Mouse (Mus musculus) T-helper 2 cell (primary cell): ENCODE measurements around the gene Gucd1.
"Not testable (repeated sequence)": the region's sequence is repeated elsewhere in the genome, so short reads cannot be mapped to it uniquely, and the experiment has no call there.

ENCODE experiments used
- in situ Hi-C: fragments of 300-600 bp; cut with MboI, MseI; formaldehyde crosslinking; loops from one replicate; pipeline ENCODE4 v1.15.1; 2025; ENCODE audit warnings: high pct_unique_total_duplicates

The Gucd1 gene

DNA sequence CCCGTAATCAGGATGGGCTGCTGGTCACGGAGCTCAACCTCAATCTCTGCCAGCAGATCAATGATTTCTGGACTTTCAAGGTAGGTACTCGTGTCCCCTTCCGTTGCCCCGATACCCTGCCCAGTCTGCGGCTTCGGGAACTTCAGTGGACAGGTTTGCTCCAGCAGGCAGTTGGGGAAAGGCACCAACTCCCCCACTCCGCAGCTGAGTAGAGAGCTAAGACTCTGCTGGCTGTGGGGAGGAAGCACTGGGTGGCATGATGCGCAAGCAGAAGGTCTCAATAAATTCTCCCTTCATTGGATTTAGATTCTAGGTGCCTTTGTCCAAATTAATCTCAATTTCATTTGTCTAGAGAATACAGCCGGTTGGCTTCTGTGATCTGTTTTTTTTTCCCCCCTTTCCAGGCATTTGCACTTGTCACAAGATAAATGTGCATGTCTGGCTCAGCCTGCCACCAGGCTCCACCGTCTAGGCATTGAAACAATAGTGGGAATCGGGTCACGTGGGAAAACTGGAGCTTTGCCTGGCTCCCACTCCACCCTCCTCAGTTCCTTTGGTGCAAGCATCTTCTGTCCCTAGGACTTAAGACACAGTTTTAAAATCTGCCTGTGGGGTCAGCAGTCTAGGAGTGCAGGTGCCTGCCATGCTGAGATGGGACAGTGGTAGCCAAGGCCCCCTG, 79.5 kb downstream of the Gucd1 start:
- in situ Hi-C loops: loop anchor here (5.0 kb wide), 2 partner anchors 111 to 216 kb away; no protein-coding TSS in a partner anchor

DNA sequence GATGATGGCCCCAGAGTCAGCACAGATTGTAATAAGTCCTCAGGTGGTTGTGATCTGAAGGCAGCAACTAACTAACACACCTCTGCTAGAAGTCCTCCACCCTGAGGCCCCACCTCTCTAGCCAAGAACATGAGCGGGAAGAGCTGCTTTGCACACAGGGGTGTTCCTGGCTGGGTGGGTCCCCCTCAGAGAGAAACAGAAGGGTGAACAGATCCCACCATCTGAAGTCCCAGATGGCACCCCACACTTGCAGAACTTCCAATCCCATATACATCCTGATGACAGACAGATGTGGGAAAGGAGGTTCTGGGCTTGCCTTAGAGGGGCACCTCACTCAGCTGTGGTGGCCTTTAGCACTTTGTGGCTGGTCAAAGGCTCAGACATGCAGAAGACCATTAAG, 80.5 kb downstream of the Gucd1 start:
- in situ Hi-C loops: loop anchor here (5.0 kb wide), 2 partner anchors 110 to 215 kb away; no protein-coding TSS in a partner anchor

DNA sequence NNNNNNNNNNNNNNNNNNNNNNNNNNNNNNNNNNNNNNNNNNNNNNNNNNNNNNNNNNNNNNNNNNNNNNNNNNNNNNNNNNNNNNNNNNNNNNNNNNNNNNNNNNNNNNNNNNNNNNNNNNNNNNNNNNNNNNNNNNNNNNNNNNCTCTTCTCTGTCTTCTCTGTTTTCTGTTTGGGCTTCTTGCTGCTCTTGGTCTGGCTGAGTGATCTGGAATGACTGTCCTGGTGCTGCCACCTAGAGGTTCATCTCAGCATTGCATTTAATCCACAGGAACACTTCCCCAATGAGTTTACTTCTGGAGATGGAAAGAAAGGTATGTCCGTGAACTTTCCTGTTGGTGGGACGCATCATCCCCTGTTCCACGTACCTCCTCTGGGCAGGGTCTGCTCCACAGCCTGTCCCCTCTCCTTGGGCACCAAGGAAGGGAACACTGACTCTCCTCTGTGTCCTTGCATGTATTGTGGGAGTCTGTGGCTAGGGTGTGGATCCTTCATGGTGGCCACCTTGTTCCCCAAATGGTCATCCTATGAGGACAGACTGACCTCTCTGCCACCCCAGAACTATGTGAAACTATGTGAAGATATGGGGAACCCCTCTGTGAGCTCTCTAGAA, 81.1 kb downstream of the Gucd1 start:
- in situ Hi-C loops: loop anchor here (5.0 kb wide), 2 partner anchors 109 to 214 kb away; no protein-coding TSS in a partner anchor

DNA sequence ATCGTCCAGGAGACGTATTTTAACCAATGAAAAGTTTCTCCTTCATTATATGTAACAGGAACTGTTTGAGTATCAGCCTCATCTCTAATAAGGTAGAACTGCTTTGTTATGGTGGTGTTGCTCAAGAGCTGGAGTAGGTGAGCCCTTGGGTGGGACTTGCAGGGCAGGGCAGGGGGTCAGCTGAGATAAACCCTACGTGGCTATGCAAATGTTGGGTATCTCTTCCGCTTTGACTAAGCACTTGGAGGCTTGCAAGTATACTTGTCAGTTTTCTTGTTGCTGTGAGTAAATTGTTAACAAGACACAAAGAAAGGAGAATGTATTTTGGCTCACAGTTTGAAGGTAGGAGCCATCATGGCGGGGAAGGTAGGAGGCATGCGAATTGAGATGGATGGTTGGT, 87.1 kb downstream of the Gucd1 start:
- in situ Hi-C loops: no loop called here

DNA sequence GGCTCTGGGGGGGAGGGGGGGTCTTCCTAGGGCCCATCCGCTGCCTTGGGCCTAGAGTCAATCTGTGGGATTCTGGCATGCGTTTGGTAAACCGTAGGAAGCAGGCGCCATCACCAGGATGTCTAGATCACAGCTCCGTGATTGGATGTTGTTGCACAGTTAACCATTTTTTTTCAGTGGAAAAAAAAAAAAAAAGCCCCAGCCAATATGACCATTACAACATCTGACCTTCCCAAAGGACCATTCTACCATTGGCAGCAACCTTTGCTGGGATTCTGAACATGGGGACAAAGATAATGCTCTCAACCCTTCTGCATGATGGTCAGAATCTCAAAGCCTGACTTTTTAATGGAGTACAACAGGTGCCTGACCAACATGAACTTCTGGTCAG, 87.6 kb downstream of the Gucd1 start:
- in situ Hi-C loops: no loop called here

DNA sequence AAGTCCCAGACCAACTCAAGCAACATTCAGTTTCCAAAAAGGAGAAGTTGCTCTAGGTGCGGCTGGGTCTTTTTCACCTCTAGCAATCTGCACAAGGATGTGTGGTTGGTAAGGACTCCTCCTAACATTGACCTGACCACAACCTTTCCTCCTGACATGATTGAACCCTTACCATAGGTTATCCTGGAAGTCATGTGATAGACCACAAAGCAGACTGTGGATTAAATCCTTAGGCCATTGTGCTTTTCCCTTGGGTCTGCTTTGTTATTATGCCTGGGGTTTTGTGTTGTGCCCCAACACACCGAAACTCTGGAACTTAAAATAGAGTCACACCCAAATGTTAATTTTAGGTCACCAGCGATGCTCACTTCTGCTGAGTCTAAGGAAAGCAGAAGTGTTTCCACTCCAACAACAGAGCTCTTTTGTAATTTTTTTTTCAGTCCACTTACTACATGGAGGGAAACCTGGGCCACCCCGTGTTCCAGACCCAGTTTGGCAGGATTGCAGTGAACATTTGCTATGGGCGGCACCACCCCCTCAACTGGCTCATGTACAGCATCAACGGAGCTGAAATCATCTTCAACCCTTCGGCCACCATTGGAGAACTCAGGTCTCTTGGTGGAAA, 88.1 kb downstream of the Gucd1 start:
- in situ Hi-C loops: no loop called here

DNA sequence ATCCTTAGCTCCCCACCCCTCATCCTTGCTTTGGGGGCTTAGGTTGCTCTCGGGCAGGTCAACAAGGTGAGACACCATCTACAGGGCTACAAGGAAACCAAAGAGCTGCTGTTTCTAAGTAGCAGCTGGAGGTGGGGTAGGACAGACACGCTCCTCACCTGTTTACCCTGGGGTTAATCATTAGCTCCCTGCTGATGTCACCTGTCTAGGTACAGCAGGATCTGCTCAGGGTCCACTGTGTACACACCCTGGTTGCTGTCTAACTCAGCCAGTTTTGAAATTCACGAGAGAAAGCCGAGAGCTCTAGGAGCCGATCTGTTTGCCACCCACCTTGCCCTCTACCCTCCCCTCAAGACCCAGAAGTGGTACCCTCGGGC, 88.8 kb downstream of the Gucd1 start:
- in situ Hi-C loops: no loop called here

DNA sequence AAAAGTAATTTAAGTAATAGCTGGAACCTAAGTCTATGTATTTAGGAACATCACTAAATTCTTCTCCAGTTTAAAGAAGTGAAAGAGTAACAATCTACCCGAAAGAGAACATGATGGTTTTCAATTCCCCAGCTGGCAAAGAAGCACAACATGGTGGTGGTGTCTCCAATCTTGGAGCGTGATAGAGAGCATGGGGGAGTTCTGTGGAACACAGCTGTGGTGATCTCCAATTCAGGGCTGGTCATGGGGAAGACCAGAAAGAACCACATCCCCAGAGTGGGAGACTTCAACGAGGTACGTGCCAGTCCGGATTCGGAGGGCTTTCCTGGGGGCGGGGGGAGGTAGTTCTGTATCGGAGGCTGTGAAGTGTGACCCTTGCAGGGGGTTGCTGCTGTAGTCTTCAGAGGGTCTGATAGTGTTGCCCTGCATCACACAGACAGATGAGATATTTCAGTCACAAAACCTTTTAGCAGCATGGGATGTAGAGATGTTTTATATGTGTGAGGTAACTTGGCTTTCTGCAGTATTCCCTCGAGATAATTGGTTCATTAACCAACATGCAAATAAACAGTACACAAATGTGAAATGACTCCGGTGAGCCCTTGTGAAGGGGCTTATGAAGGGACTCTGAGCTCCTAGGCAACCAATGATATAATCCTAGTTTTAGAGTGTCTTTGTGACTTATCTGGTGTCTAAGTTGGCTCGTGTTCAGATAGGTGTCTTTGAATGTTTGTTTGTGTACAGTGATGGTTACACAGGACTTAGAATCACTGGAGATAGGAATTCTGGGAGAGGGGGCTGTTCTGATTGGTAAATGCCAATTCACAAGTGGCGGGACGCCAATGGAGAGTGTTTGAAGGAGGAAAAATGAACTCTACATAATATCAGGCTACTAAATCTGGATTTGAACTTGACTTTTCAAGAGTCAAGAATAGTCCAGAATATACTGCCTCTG, 89.4 kb downstream of the Gucd1 start:
- in situ Hi-C loops: no loop called here

DNA sequence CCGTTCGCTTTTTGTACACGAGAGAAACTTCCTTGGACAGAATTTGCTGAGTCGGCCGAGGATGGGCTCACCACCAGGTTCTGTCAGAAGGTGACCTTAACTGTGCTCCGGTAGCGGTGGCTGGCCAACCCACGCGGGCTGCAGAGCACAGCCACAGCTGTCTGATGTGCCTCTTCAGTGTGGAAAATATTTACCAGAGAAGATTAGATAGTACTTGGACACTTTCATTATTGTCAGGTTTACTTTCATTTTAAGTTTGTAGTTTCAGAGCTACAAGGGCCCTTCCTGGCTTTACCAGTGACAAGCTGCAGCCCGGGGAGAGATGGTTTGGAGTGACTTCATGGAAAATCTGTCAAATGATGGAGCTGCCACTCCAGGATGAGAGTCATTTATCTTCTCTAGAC, 93.3 kb downstream of the Gucd1 start:
- in situ Hi-C loops: no loop called here

DNA sequence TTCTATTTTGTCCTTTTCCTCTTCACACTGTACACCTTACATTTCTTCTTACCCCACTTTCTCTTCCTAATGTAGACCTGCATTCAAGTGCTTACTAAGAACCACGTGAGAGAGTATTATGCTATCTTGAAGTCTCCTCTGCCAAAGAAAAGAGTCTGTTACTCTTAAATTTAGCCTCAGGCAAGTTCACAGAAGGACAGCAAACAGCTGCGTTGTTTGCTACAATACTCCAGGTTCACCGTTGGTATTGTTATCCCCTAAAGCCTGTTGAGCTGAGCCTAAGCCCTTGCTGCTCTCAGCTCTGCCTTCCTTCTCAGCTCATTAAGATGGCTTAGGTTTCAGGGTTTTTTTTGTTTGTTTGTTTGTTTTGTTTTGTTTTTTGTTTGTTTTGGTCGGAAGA, 99.0 kb downstream of the Gucd1 start:
- in situ Hi-C loops: no loop called here

DNA sequence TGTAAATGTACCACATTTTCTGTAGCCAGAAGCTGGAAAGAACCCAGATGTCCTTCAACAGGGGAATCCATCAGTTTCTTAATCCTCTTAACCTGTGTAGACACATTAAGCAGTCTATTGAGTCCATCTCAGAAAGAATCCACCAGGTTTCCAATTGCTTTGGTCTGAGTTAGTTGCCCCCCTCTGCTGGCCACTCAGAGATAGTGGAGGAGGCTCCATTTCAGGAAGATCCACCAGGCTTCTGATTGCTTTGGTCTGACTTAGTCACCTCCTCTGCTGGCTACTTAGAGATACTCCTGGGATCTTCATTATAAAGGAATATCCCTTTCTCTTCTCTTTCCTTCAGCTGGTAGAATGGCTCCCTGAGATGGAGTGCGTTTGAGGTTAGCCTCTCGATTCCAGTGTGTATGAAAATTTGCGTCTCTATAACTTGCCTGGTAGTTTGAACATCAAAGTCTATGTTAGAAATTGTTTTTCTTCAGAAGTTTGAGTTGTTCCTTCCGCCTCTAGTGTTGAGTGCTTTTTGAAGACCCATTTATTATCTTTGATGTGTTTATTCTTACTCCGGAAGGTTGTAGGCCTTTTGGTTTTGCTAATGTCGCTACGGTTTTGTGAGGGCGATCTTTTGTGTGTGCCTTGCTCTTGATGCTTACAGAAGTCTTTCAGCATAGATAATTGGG, 100.3 kb downstream of the Gucd1 start:
- in situ Hi-C loops: no loop called here

DNA sequence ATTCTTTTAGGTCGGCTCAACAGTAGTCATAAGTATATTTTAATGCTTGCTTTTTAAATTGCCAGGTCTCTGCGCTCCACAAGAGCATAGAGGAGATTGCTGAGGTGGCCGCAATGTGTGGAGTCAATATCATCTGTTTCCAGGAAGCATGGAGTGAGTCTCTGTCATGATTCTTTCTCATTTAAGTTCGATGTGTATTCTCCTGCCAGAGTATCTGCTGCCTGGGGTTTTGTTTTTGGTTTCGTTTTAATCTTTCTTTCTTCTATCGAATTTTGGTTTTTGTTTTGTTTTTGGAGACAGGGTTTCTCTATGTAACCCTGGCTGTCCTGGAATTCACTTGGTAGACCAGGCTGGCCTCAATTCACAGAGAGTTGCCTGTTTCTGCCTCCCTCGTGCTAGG, 102.8 kb downstream of the Gucd1 start:
- in situ Hi-C loops: no loop called here

DNA sequence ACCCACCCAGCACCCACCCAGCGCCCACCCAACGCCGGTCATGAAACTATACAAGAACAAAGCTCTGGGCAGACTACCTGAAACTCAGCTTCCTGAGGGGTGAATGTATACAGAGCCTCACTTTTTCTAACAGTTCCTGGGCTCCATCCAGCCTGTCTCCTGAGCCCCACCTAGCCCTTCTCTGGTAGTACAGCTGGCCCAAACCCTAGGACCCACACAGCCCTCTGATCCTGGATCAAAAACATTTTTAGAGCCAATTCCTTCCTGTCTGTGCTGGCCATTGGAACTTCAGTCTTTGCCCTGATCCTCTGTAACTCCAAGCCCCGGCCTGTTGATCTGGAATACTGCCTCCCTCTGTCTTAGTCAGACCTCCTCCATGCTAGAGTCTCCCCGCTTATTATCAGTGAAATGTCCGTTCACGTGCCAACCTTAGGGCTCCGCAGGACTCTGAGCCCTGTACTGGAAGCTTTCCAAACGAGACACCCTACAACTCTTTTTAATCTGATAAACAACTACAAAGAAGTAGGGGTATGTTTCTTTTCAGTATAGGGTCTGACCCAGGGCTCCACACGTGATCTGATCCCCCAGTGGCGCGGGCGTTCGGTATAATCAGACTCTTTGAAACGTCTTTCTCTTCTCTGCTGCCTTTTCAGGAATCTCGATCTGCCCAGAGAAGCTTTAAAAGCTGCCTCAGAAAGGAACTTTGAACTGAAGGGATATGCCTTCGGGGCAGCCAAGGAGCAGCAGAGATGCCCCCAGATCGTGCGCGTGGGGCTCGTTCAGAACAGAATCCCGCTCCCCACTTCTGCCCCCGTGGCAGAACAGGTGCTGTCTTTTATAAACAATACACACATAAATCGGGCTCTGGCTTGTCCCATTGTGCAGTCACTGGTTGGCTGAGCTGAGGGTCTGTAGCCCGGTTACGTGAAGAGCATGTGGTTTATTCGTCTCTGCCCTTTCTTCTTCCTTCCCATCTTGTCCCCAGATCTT, 105.4 kb downstream of the Gucd1 start:
- in situ Hi-C loops: no loop called here

DNA sequence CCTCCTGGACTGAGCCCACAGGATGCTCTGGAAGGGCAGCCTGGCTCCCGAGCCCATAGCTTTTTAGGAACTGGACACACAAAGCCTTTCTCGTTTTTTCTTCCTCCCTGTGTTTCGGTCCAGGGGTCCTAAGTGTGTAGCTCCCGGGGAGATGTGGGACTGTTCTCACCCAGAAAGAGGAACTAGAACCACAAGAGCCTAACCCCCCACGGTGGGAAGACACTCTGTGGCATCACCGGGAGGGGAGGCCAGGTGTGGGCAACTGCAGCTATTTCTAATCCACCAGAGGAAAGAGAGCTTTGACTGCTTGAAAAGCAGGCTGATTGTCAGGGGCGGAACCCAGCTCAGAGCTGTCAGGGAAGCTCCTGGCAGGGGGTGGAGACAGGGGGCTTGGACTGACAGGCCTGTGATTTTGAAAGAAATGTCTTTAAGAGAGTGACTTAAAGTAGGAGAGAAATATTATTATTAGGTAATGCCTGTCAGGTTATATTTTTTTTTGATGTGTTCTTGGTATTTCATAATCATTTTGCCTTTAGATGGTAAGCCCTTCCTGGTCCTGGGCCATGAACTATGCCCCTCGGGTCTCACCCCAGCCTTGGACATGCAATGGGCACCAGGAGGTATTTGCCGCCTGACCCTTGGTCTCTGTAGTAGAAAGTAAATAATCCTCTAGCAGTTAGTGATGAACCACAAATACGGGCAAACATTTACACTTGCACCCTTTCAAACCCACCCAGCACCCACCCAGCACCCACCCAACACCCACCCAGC, 106.2 kb downstream of the Gucd1 start:
- in situ Hi-C loops: not testable (repeated sequence)

DNA sequence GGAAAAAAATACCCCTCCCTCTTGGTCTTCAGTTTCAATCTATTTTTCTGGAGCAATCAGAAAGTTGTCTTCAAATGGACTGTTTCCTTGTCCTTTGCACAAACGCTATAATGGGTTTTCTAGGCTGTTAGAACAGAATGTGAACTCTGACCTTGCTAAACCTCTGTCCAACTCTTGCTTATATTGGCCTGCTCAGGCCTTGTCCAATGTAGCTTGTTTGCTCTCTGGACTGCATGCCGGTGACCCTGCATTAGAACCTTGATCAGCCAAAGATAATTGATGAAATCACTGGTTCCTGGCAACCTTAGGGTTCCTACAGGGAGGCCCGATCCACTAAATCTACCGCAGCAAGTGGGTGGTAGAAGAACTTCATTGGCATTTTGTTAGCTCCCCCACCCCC, 110.0 kb downstream of the Gucd1 start:
- in situ Hi-C loops: no loop called here

DNA sequence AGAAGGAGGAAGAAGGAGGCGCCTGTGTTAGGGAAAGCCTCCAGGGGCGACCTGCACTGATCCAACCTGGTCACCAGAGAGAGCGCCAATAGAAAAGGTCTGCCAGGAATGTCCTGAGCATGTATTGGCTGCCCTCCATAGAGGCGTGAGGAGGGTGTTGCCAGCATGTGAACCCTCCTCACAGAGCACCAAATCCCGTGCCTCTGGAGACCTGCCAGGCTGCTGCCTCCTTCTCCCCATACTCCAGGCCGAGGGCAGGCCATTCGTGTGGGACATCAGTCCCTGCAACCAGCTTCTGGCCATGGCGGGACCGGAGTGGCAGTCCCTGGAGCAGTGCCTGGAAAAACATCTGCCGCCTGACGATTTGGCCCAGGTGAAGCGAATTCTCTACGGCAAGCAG, 111.0 kb downstream of the Gucd1 start:
- in situ Hi-C loops: no loop called here

DNA sequence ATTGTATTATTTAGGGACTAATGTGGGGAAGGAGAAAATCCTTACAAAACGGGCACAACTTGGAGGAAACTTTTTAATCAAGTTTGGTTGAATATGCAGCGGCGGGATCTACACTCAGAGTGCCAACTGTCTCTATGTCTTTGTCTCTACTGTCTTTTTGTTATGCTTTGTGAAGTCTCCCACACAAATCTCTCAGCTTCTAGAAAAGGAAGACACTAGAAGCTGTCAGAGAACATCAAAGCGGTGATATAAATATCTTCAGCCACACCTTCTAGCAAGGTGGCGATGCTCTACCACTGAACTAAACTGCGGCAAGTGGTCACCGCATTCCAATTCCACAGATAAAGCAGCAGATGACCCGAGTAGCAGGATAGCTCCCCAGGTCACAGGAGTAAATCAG, 111.9 kb downstream of the Gucd1 start:
- in situ Hi-C loops: no loop called here

DNA sequence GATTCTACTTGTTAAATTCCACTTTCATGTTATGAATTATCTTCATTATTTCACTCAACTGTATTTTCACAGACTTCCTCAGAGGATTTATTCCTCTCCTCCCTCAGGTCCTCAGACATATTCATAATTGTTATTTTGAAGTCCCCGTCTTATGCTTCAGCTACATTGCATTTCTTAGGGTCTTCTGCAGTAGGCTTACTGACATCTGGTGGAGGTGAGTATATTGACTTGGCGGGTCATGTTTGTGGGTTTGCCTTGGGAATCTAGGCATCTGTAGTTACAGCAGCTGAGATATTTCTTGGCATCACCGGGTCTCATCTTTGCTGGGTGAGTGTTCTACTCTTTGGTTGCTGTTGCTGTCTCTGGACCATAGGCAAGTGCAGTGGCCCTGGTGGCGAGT, 116.8 kb downstream of the Gucd1 start, which contains the start of gene Upb1:
Gene Upb1, plus strand, starts transcription at position 158 of the 400 bp plus-strand sequence.
- in situ Hi-C loops: no loop called here

DNA sequence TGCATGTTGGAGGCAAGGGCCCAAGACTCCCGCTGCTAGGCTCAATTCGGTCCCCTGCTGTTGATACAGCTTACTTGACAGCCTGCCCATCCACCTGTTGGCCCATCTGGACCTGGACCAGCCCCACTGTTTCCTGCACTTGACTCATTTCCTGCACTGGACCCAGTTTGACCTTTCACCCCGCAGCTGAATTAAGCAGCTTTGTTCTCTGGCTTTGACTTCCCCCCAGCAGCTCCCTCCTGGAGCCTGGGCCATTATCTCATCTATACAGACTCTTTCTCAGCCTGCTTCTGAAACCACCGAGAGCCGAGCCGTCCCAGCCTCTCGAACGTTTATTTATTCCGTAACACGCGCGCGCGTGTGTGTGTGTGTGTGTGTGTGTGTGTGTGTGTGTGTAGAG, 120.8 kb downstream of the Gucd1 start:
- in situ Hi-C loops: no loop called here
